11 mouse cellular contexts compared by ENCODE assay signal in the genomic region with DNA sequence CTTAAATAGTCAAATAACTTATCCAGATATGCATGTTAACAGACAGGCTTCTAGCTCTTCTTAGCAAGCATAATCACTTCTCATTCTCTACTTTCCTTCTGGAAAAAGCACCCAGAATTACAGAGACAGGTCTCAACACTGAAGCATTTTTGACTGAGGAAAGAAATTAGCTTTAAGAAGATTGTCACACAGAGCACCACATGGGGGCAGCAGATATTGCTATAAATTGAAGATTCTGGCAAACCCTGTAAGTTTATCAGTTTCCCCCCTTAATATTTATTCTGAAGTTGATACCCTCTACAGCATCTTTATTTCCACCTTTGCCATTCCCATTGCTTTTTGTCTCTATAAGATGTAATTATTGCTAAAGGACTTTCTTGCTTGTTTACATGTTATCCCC.
DNase-seq lines count a peak whose midpoint lies in the region; ATAC-seq and TF ChIP-seq lines count a peak whose summit lies in the region.
"Had no signal": no experiment of that assay in that cellular context is flagged by ENCODE, and none has a peak within 500 bp of the region (broad histone marks: within the 10 kb centered on the region; RNA-seq: fewer than 3 reads in every experiment).

No protein-coding gene starts in this region.

- no peaks in the 10 kb centered on the region for H3K4me1 ChIP-seq in embryonic facial prominence, embryonic 11.5 days (ENCODE audit: control insufficient read depth, insufficient read depth, low read length)
- no peaks in the 10 kb centered on the region for H3K4me1 ChIP-seq in embryonic facial prominence, embryonic 10.5 days
- H3K4me1 ChIP-seq: limb, embryonic 13.5 days had no signal

- ATAC-seq in embryonic facial prominence, embryonic 11.5 days (replicated peaks; ENCODE audit: insufficient number of reproducible peaks, low FRiP score, low TSS enrichment, low read depth), result no peak

- no peak for TF ChIP-seq POLR2A in brain, embryonic 14.5 days (IDR thresholded peaks at IDR 0.05; ENCODE audit: borderline replicate concordance, extremely low read depth, insufficient read depth, insufficient read length, poor library complexity, severe bottlenecking)

- no peak overlapping the region for H3K9ac ChIP-seq in embryonic facial prominence, embryonic 11.5 days (replicated peaks; ENCODE audit: low read length)
- H3K9ac ChIP-seq: limb, embryonic 13.5 days had no signal

- H3K9me3 ChIP-seq in embryonic facial prominence, embryonic 11.5 days (replicated peaks; ENCODE audit: control insufficient read depth, low read length), result no peaks in the 10 kb centered on the region
- H3K9me3 ChIP-seq in embryonic facial prominence, embryonic 10.5 days, result no peaks in the 10 kb centered on the region
- H3K9me3 ChIP-seq: limb, embryonic 13.5 days had no signal

- H3K36me3 ChIP-seq in embryonic facial prominence, embryonic 11.5 days (replicated peaks; ENCODE audit: control insufficient read depth, insufficient read depth, low read depth, low read length), result no peaks in the 10 kb centered on the region
- no peaks in the 10 kb centered on the region for H3K36me3 ChIP-seq in embryonic facial prominence, embryonic 10.5 days (replicated peaks)
- H3K36me3 ChIP-seq: limb, embryonic 13.5 days had no signal

- no peak for TF ChIP-seq CTCF in brain, embryonic 14.5 days (IDR thresholded peaks at IDR 0.05; ENCODE audit: borderline replicate concordance, extremely low read depth, insufficient read depth, insufficient read length)

- no peak overlapping the region for H3K27ac ChIP-seq in embryonic facial prominence, embryonic 11.5 days (replicated peaks; ENCODE audit: low read depth, low read length)
- H3K27ac ChIP-seq in embryonic facial prominence, embryonic 10.5 days (replicated peaks), result no peak overlapping the region
- H3K27ac ChIP-seq: limb, embryonic 13.5 days had no signal

- no peak overlapping the region for H3K4me3 ChIP-seq in embryonic facial prominence, embryonic 11.5 days (ENCODE audit: low read depth, low read length)
- H3K4me3 ChIP-seq in embryonic facial prominence, embryonic 10.5 days, result no peak overlapping the region
- H3K4me3 ChIP-seq: limb, embryonic 13.5 days; myocyte had no signal

- no peaks in the 10 kb centered on the region for H3K27me3 ChIP-seq in embryonic facial prominence, embryonic 11.5 days (ENCODE audit: control insufficient read depth, insufficient read depth, low read length)
- no peaks in the 10 kb centered on the region for H3K27me3 ChIP-seq in embryonic facial prominence, embryonic 10.5 days (replicated peaks; ENCODE audit: low read depth, poor library complexity, severe bottlenecking)
- H3K27me3 ChIP-seq: limb, embryonic 13.5 days had no signal

- H3K4me2 ChIP-seq in embryonic facial prominence, embryonic 11.5 days (ENCODE audit: low read depth, low read length), result no peak overlapping the region
- H3K4me2 ChIP-seq: heart, embryonic 11.5 days; limb, embryonic 13.5 days had no signal

- peak; percentile 35 for DNase-seq in embryonic facial prominence, embryonic 11.5 days (ENCODE audit: low spot score)
- no peak for DNase-seq in embryonic facial prominence, embryonic 10.5 days (ENCODE audit: low spot score)
- DNase-seq in layer of hippocampus, postnatal 10 days (ENCODE audit: low spot score in 2 of 2), result peak; percentile 19 to 37
- DNase-seq in layer of hippocampus, adult 8-10 months (ENCODE audit: low spot score in 2 of 2), result no peak
- DNase-seq in 416B (ENCODE audit: low read depth), result peak; percentile 13
- DNase-seq in brain, embryonic 14.5 days (ENCODE audit: low read depth), result peak; percentile 58
- no peak for DNase-seq in thymus, postnatal 36 days
- DNase-seq: thymus, adult 2 months had no signal

Comparison
In these comparisons a context has a peak if more than half of its experiments do, and no peak if none do; other contexts are left out.
1. DNase-seq: peak in embryonic facial prominence, embryonic 11.5 days (single experiment), layer of hippocampus, postnatal 10 days (2 of 2), 416B (single experiment) and brain, embryonic 14.5 days (single experiment); none in embryonic facial prominence, embryonic 10.5 days (single experiment), layer of hippocampus, adult 8-10 months (0 of 2) and thymus, postnatal 36 days (0 of 2).